Mouse (Mus musculus): ENCODE measurements around the gene Abraxas2.

Abraxas2 gene

GRCm38 (mm10) chr7:132856083-132856482, 2.9 kb upstream of the Abraxas2 start:
- no peak for DNase-seq

GRCm38 (mm10) chr7:132858043-132858608, 899 bp upstream of the Abraxas2 start:
- peak; percentile 21 for DNase-seq

GRCm38 (mm10) chr7:132866316-132866715, 7.3 kb downstream of the Abraxas2 start:
- no peak for DNase-seq

GRCm38 (mm10) chr7:132873043-132873442, 14.0 kb downstream of the Abraxas2 start:
- peak; percentile 25 for DNase-seq

- no peak for DNase-seq
These were observed 16.5 kb downstream of the Abraxas2 start for GRCm38 (mm10) chr7:132875391-132876086.

DNA sequence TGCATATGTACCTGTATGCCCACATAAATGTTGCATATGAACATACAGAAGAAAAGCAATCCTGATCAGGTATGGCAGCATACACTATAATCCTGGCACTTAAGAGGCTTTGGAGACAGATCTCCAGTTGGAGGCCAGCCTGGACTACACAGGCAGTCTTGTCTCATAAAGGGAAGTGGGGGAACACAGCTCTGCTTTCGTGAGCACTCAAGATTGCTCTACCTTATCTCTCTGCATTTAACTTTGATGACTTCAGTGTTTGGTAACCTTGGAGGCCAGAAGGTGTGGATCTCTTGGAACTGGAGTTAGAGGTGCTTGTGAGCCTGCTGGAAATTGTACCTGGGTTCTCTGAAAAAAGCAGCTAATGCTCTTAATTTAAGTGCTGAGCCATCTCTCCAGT, 21.3 kb downstream of the Abraxas2 start:
- no peak for DNase-seq

GRCm38 (mm10) chr7:132882343-132882742, 23.3 kb downstream of the Abraxas2 start:
- DNase-seq: peak; percentile 33

- DNase-seq: no peak
These were observed 25.0 kb downstream of the Abraxas2 start for GRCm38 (mm10) chr7:132884031-132884430.

DNA sequence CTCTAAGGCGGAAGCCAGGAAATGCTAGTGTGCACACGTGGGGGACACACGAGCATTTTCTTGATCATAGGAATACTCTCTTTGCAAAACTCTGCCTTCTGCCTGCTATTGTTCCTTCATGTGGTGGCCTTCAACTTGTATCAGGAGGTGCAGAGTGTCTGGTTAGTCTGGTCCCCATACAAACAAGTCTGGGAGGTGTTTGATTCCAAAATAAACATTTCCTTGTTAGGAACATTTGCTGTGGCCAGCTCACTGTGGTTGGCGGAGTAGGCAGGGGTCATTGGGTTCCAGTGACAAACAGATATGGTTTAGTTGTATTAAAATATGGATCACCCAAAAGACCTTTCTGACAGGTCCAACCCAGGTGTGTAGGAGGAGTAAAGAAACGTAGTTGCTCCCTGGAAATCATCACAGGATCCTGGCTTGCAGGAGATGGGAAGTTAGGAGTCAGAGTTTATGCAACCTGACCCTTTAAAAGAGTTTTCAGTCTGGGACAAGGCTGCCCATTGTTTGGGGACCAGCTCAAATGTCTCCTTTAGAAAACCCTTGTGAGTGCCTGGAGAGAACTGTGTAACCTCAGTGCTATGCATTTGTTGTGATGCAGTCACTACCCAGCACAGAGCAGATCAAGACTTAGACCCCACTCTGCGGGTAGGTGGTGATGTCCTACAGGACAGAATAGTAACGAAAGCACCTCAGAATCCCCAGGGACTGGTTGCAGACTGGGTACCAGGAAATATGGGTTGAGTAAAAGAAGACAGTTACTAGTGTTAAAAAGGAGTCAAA, 28.2 kb downstream of the Abraxas2 start:
- no peak for DNase-seq

- no peak for DNase-seq
These were observed 29.0 kb downstream of the Abraxas2 start for GRCm38 (mm10) chr7:132888052-132888451.

DNA sequence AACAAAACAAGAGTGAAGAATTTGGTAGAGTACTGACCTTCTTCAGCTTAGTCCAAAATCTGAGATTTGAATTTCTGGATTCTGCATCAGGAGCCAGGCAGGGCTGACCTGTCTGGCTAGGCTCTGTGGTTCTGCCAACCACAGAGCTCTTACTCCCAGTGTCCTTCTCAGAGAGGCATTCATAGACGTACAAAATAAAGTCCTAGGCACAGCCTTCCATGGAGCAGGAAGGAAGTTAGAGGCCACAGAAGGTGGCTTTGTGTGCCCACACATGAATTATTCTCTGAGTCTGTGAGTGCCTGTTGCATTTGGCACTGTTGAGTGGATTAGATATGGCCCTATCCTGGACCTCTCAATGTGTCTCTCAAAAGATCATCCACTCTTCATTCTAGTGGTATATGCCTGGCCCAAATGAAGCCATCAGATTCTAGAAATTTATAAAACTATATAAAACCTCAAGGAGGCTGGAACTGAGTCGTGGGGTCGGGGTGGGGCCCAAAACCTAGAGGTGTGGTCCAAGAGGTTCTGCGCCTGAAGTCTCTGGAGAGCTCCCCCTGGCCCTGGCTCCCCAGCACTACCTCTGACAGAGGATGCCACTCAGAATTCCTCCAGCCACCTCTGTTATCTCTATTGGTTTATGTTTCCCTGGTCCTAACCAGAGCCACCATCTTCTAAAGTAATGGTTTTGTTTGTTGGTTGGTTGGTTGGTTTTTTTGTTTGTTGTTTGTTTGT, 29.7 kb downstream of the Abraxas2 start:
- DNase-seq: no peak

- no peak for DNase-seq
These were observed 30.7 kb downstream of the Abraxas2 start for GRCm38 (mm10) chr7:132889691-132890090.

DNA sequence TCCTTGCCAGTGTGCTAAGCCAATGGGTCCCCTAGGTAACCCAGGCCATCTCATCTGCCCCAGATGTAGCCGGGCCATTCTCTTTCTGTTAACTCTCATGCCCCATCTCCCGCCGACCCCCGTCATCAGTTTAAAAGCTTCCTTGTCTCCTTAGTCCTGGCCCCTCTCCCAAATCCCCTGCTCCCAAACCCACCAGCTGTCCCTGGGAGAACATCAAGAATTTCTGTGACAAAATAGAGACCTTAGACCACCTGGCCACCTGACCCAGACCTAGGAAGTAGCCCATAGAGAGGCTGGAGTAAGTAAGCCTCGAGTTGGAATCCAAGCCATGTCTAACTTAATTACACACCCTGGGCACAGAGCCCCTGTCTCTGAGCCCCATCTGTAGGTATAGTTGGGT, 31.2 kb downstream of the Abraxas2 start:
- no peak for DNase-seq

GRCm38 (mm10) chr7:132891561-132892310, 32.7 kb downstream of the Abraxas2 start:
- DNase-seq: no peak

GRCm38 (mm10) chr7:132892311-132892661, 33.3 kb downstream of the Abraxas2 start:
- DNase-seq: no peak

DNA sequence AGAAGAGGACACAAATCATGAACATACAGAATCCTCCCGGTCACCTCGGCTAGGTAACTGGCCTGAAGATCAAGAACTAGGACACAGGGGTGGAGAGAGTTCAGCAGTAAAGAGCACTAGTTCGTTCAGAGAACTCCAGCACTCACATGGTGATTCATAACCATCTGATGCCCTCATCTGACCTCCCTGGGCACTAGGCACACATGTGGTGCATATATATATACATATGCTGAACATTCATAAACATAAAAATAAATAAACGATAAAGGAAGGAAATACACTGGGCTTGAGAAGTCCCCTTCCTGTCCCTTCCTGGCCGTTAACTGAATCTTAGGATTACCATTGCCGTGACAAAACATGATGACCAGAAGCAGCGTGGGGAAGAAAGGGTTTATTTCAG, 33.8 kb downstream of the Abraxas2 start:
- DNase-seq: no peak

GRCm38 (mm10) chr7:132893336-132893735, 34.3 kb downstream of the Abraxas2 start:
- DNase-seq: no peak

GRCm38 (mm10) chr7:132894841-132895555, 36.0 kb downstream of the Abraxas2 start:
- DNase-seq: no peak

DNA sequence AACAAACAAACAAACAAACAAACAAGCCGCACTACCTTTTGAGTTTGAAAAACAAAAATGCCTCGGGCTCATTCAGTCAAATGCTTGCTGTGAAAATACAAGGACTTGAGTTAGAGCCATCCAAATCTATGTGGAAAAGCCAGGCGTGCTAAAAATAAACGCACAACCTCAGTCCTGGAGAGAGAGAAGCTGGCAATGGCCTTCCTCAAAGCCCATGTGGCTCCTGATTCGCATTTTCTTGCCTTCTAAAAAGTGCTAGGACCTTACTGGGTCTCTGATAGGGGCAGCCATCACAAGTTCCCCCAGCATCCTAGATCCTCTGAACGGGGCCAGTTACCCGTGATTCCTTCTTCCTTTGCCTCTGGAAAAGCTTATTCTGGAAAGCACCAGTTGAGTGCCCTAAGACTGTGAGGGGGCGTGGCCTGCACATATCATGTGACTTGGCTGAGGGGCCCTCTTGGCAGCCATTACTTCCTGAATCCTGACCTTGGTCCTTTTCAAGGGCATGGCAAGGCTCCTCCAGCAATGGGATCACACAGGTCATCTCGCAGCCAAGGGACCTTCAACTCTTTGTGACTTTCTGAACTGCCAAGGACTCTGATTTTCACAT, 37.3 kb downstream of the Abraxas2 start:
- no peak for DNase-seq

DNA sequence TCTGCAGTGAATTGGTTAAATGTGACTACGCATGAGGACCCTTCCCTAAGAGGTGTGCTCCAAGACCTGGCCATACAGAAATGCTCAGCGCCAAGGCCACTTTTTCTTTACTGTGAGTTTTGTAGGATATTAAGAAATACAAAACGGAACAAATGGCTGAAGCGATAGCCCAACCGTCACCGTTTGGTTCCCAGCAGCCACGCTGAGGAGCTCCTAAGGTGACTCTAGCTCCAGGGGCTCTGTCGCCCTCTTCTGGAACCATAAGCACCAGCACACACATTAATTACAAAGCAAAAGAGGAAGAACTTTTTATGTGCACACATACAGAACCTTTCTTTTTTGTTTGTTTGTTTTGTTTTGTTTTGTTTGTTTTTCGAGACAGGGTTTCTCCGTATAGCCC, 38.2 kb downstream of the Abraxas2 start:
- DNase-seq: no peak

- DNase-seq: peak; percentile 59
These were observed 39.2 kb downstream of the Abraxas2 start for GRCm38 (mm10) chr7:132898234-132898633.
